Mouse (Mus musculus) liver, embryonic 16.5 days (tissue): Measurements from ENCODE around the gene Atxn10. TPM values are rescaled to one million over a fixed set of nuclear protein-coding genes. Genes with fewer than 3 reads are reported as not detected.

Experiments
- ATAC-seq: fragments of 200-750 bp; cut with Nextera tagmentation; 2 replicates; pipeline ENCODE4 v1.8.0; 2017; ENCODE audit warnings: low read depth, mild to moderate bottlenecking, moderate number of reproducible peaks, moderate library complexity
- H3K27ac ChIP-seq: fragments of 300-500 bp; sonication (generic); 2 replicates; pipeline ENCODE4 v1.5.1; 2014; ENCODE audit warnings: mild to moderate bottlenecking, low read length
- H3K27me3 ChIP-seq: fragments of 300-500 bp; sonication (generic); 2 replicates; pipeline ENCODE4 v1.6.1; 2014; ENCODE audit warnings: low read depth, low read length, mixed read lengths; ENCODE audit not compliant: control insufficient read depth, insufficient read depth
- H3K36me3 ChIP-seq: fragments of 300-500 bp; sonication (generic); 2 replicates; pipeline ENCODE4 v1.6.1; 2014; ENCODE audit warnings: mild to moderate bottlenecking; ENCODE audit not compliant: control insufficient read depth, insufficient read depth
- H3K4me1 ChIP-seq: fragments of 300-500 bp; sonication (generic); 2 replicates; pipeline ENCODE4 v1.6.1; 2014; ENCODE audit warnings: low read depth, low read length, mixed read lengths; ENCODE audit not compliant: control insufficient read depth
- H3K4me2 ChIP-seq: fragments of 300-500 bp; sonication (generic); 2 replicates; pipeline ENCODE4 v1.6.1; 2014; ENCODE audit warnings: low read depth, low read length, mixed read lengths
- H3K4me3 ChIP-seq: fragments of 300-500 bp; sonication (generic); 2 replicates; pipeline ENCODE4 v1.5.1; 2014; ENCODE audit warnings: low read depth, mild to moderate bottlenecking, low read length
- H3K9ac ChIP-seq: fragments of 300-500 bp; sonication (generic); 2 replicates; pipeline ENCODE4 v1.6.1; 2014; ENCODE audit warnings: low read depth, low read length
- H3K9me3 ChIP-seq: fragments of 300-500 bp; sonication (generic); replicated peaks from 2 replicates; pipeline ENCODE4 v1.6.1; 2016; ENCODE audit warnings: low read length; ENCODE audit not compliant: control insufficient read depth
- WGBS: fragments of 180-500 bp; shearing (Covaris S2); extraction: QIAGEN DNeasy Blood & Tissue Kit; methylation state at CpG from one replicate; pipeline ENCODE4 v1.1.7; 2014; ENCODE audit not compliant: insufficient replicate concordance; 5-methylcytosine and 5-hydroxymethylcytosine counted together
- polyA plus RNA-seq: library from polyadenylated mRNA; unstranded; fragments of >200 nt; fragmentation: Nextera tagmentation; extraction: Ambion mirVana; gene quantifications from 2 replicates; pipeline ENCODE4 v1.2.1, GENCODE M21; 2015

Gene Atxn10
- polyA plus RNA-seq, 1 experiment from 2014 or later: 93.1 TPM

- H3K9ac ChIP-seq: no peak overlapping the region
- no peak overlapping the region for H3K27ac ChIP-seq
- H3K27me3 ChIP-seq: no peaks in the 10 kb centered on the region
- H3K4me3 ChIP-seq: no peak overlapping the region
- 59% methylated on average over 14 of the region's 14 CpGs for WGBS
- no peaks in the 10 kb centered on the region for H3K36me3 ChIP-seq
- H3K4me2 ChIP-seq: no peak overlapping the region
- no peaks in the 10 kb centered on the region for H3K4me1 ChIP-seq
- no peaks in the 10 kb centered on the region for H3K9me3 ChIP-seq
- no peak for ATAC-seq
Observed at GRCm38 (mm10) chr15:85505118-85505925, 169.3 kb downstream of the Atxn10 start.

GRCm38 (mm10) chr15:85506680-85507079, 170.6 kb downstream of the Atxn10 start:
- no peaks in the 10 kb centered on the region for H3K4me1 ChIP-seq
- no peaks in the 10 kb centered on the region for H3K27me3 ChIP-seq
- H3K4me3 ChIP-seq: no peak overlapping the region
- ATAC-seq: no peak
- 9% methylated on average over 1 of the region's 1 CpGs for WGBS
- H3K27ac ChIP-seq: no peak overlapping the region
- H3K9me3 ChIP-seq: no peaks in the 10 kb centered on the region
- no peak overlapping the region for H3K4me2 ChIP-seq
- no peaks in the 10 kb centered on the region for H3K36me3 ChIP-seq
- H3K9ac ChIP-seq: no peak overlapping the region

- H3K4me3 ChIP-seq: no peak overlapping the region
- no peaks in the 10 kb centered on the region for H3K4me1 ChIP-seq
- no peaks in the 10 kb centered on the region for H3K9me3 ChIP-seq
- H3K36me3 ChIP-seq: no peaks in the 10 kb centered on the region
- 79% methylated on average over 32 of the region's 32 CpGs for WGBS
- H3K27ac ChIP-seq: no peak overlapping the region
- H3K27me3 ChIP-seq: no peaks in the 10 kb centered on the region
- H3K9ac ChIP-seq: no peak overlapping the region
- ATAC-seq: no peak
- no peak overlapping the region for H3K4me2 ChIP-seq
Observed at GRCm38 (mm10) chr15:85507370-85508014, 171.4 kb downstream of the Atxn10 start.

Other genes with a start within 250 kb of the Atxn10 start
- gene Smc1b, start 204.3 kb upstream of the Atxn10 start, polyA plus RNA-seq: 0.21 and 0.35 TPM in 2 replicates
- not detected in 2 replicates for gene Ribc2, start 204.2 kb upstream of the Atxn10 start, polyA plus RNA-seq
- gene Fbln1, start 130.3 kb upstream of the Atxn10 start, polyA plus RNA-seq: 4.9 and 7.0 TPM in 2 replicates
- gene 7530416G11Rik, start 167.0 kb downstream of the Atxn10 start, polyA plus RNA-seq: not detected in 2 replicates
- gene Wnt7b, start 246.2 kb downstream of the Atxn10 start, polyA plus RNA-seq: 0.09 and 0.19 TPM in 2 replicates